Mouse (Mus musculus) layer of hippocampus, postnatal 36 days (tissue): ENCODE measurements around the gene Patl2. TPM values are rescaled to one million over a fixed set of nuclear protein-coding genes. Genes with fewer than 3 reads are reported as not detected.

Experiments
- DNase-seq, 2 experiments: peaks; one replicate each; pipeline ENCODE4 v3.0.0; 2022
- total RNA-seq, 2 experiments: library from RNA; stranded (reverse); gene quantifications; 2 replicates each; pipeline ENCODE4 v1.2.3; 2021

Gene Patl2
- total RNA-seq, 2 experiments from 2014 or later: 0.12 TPM; not detected in 1

GRCm38 (mm10) chr2:122171292-122171691 lies 14.7 kb downstream of the Patl2 start:
- DNase-seq: no peak

GRCm38 (mm10) chr2:122164293-122164692 lies 21.7 kb downstream of the Patl2 start:
- no peak for DNase-seq

GRCm38 (mm10) chr2:122163430-122164195 lies 22.4 kb downstream of the Patl2 start:
- DNase-seq: no peak

GRCm38 (mm10) chr2:122162529-122162928 lies 23.5 kb downstream of the Patl2 start:
- no peak for DNase-seq

GRCm38 (mm10) chr2:122161542-122161941 lies 24.4 kb downstream of the Patl2 start:
- DNase-seq: no peak

- DNase-seq: peak; percentile 71 to 72
Measured at GRCm38 (mm10) chr2:122160680-122161079, 25.3 kb downstream of the Patl2 start, which contains the start of gene Trim69. Gene Trim69, plus strand, starts transcription at chr2:122160700.

- no peak for DNase-seq
Measured at GRCm38 (mm10) chr2:122159667-122160066, 26.3 kb downstream of the Patl2 start.

GRCm38 (mm10) chr2:122158362-122158802 lies 27.6 kb downstream of the Patl2 start:
- DNase-seq: no peak

- no peak for DNase-seq
Measured at GRCm38 (mm10) chr2:122157561-122157960, 28.4 kb downstream of the Patl2 start.

GRCm38 (mm10) chr2:122156051-122156700 lies 29.8 kb downstream of the Patl2 start:
- DNase-seq: no peak

- DNase-seq: no peak
Measured at GRCm38 (mm10) chr2:122155292-122155691, 30.7 kb downstream of the Patl2 start.

GRCm38 (mm10) chr2:122154479-122154878 lies 31.5 kb downstream of the Patl2 start:
- no peak for DNase-seq

GRCm38 (mm10) chr2:122153681-122154365 lies 32.2 kb downstream of the Patl2 start:
- no peak for DNase-seq

GRCm38 (mm10) chr2:122152850-122153249 lies 33.1 kb downstream of the Patl2 start:
- DNase-seq: no peak

GRCm38 (mm10) chr2:122151221-122151620 lies 34.8 kb downstream of the Patl2 start:
- no peak for DNase-seq

- no peak for DNase-seq
Measured at GRCm38 (mm10) chr2:122149716-122150115, 36.3 kb downstream of the Patl2 start.

- DNase-seq: no peak
Measured at GRCm38 (mm10) chr2:122149316-122149715, 36.7 kb downstream of the Patl2 start.

GRCm38 (mm10) chr2:122148242-122148917 lies 37.6 kb downstream of the Patl2 start:
- DNase-seq: peak in 1 of 2 experiments; percentile 15

- DNase-seq: peak; percentile 88
Measured at GRCm38 (mm10) chr2:122147508-122148241, 38.3 kb downstream of the Patl2 start, which contains the start of gene B2m. Gene B2m, plus strand, starts transcription at chr2:122147686.

- no peak for DNase-seq
Measured at GRCm38 (mm10) chr2:122146687-122147086, 39.3 kb downstream of the Patl2 start.

- DNase-seq: no peak
Measured at GRCm38 (mm10) chr2:122145756-122146155, 40.2 kb downstream of the Patl2 start.

- no peak for DNase-seq
Measured at GRCm38 (mm10) chr2:122143111-122143510, 42.9 kb downstream of the Patl2 start.
